ENCODE assay signal across 8 mouse cellular contexts in the genomic region with DNA sequence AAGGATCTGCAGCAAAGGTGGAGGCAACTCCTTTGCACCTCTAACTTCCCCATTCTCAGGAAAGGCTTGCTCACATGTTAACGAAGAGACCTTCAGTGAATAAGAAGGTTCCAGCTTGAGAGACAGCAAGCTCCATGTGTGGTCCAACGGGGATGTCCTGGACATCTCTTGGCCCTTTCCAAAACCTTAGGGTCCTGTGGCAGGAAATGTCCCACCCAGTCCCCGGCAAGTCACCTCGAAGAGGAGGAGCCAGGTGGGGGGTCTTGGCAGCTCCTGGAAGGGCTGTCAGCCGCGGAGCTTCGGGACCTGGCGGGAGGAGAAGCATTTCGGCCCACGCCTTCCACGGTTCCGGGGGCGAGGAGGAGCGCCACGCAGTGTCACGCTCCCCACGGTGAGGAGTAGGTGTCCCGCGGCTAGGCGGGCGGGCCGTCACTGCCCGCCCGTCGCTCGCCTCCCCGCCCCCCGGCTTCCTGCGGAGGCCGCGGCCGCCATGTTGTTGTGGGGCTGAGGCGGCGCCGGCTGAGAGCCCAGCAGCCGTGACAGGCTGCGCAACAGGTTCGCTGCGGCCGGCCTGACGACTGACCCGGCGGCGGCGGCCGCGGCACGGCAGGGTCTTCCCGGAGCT. TPM values are rescaled to one million over a fixed set of nuclear protein-coding genes. Genes with fewer than 3 reads are reported as not detected.
DNase-seq lines count a peak whose midpoint lies in the region; ATAC-seq lines count a peak whose summit lies in the region.

A gene (plus strand): TSS at position 98 of the 625 bp plus-strand sequence.
A gene (minus strand): TSS at position 387 of the 625 bp plus-strand sequence.

- peak; percentile 86 for DNase-seq in CD4-positive, CD25-positive, alpha-beta regulatory T cell, adult 2 months (ENCODE audit: low read depth, low spot score)
- DNase-seq in brain, adult 2 months (ENCODE audit: low read depth, low spot score) = peak; percentile 81
- peak; percentile 81 for DNase-seq in naive thymus-derived CD4-positive, alpha-beta T cell, adult 2 months (ENCODE audit: low read depth)
- DNase-seq in splenic B cell, adult 2 months (ENCODE audit: low read depth, low spot score) = peak; percentile 82

- H3K9me3 ChIP-seq in heart, embryonic 12.5 days (replicated peaks) = no peaks in the 10 kb centered on the region
- no peaks in the 10 kb centered on the region for H3K9me3 ChIP-seq in kidney, embryonic 16.5 days (ENCODE audit: low read length)
- H3K9me3 ChIP-seq in liver, embryonic 12.5 days (replicated peaks) = no peaks in the 10 kb centered on the region

- peak within 1 kb of the TSS; percentile 93 for H3K4me3 ChIP-seq in heart, embryonic 12.5 days
- H3K4me3 ChIP-seq in kidney, embryonic 16.5 days (ENCODE audit: low read length) = peak within 1 kb of the TSS; percentile 87
- peak within 1 kb of the TSS; percentile 92 for H3K4me3 ChIP-seq in liver, embryonic 12.5 days

- peaks cover 12% of the 10 kb centered on the region for H3K4me1 ChIP-seq in heart, embryonic 12.5 days (replicated peaks)
- peaks cover 13% of the 10 kb centered on the region for H3K4me1 ChIP-seq in kidney, embryonic 16.5 days (ENCODE audit: insufficient read depth, low read length)
- H3K4me1 ChIP-seq in liver, embryonic 12.5 days = peaks cover 33% of the 10 kb centered on the region

- WGBS in heart, embryonic 12.5 days = 1% methylated on average over 49 of the region's 49 CpGs
- 0% methylated on average over 48 of the region's 49 CpGs for WGBS in kidney, embryonic 16.5 days
- under 1% methylated on average over 36 of the region's 49 CpGs for WGBS in liver, embryonic 12.5 days (ENCODE audit: insufficient replicate concordance)

- H3K27me3 ChIP-seq in heart, embryonic 12.5 days (replicated peaks) = no peaks in the 10 kb centered on the region
- H3K27me3 ChIP-seq in kidney, embryonic 16.5 days (ENCODE audit: insufficient read depth, low read length) = no peaks in the 10 kb centered on the region
- no peaks in the 10 kb centered on the region for H3K27me3 ChIP-seq in liver, embryonic 12.5 days (replicated peaks)
- H3K27me3 ChIP-seq in splenic B cell, adult 2 months (ENCODE audit: control insufficient read depth, insufficient read depth, low read length, poor library complexity, severe bottlenecking) = no peaks in the 10 kb centered on the region

- ATAC-seq in erythroblast, adult 5-6 weeks (replicated peaks; ENCODE audit: low FRiP score, poor library complexity, severe bottlenecking) = peak; percentile 93
- ATAC-seq in heart, embryonic 12.5 days (ENCODE audit: insufficient number of reproducible peaks, low FRiP score) = peak; percentile 91
- ATAC-seq in kidney, embryonic 16.5 days (ENCODE audit: low FRiP score, low TSS enrichment) = peak; percentile 88
- ATAC-seq in liver, embryonic 12.5 days = peak; percentile 90

- peak within 1 kb of the TSS; percentile 96 for H3K9ac ChIP-seq in heart, embryonic 12.5 days
- peak within 1 kb of the TSS; percentile 94 for H3K9ac ChIP-seq in kidney, embryonic 16.5 days (replicated peaks; ENCODE audit: low read length)
- H3K9ac ChIP-seq in liver, embryonic 12.5 days = peak within 1 kb of the TSS; percentile 92

- peak within 1 kb of the TSS; percentile 75 for H3K4me2 ChIP-seq in heart, embryonic 12.5 days
- peak within 1 kb of the TSS; percentile 82 for H3K4me2 ChIP-seq in kidney, embryonic 16.5 days (replicated peaks; ENCODE audit: low read depth, low read length)
- peak within 1 kb of the TSS; percentile 93 for H3K4me2 ChIP-seq in liver, embryonic 12.5 days

- H3K36me3 ChIP-seq in heart, embryonic 12.5 days = no peaks in the 10 kb centered on the region
- H3K36me3 ChIP-seq in kidney, embryonic 16.5 days (ENCODE audit: insufficient read depth, low read length) = no peaks in the 10 kb centered on the region
- H3K36me3 ChIP-seq in liver, embryonic 12.5 days = peaks cover 3% of the 10 kb centered on the region; the same call in 1 of the 2 replicates
- 0 out of 2 replicates have a peak, but pooled peaks cover 2% of the 10 kb centered on the region for H3K36me3 ChIP-seq in splenic B cell, adult 2 months (ENCODE audit: control insufficient read depth, insufficient read depth, low read length, poor library complexity, severe bottlenecking)

- H3K27ac ChIP-seq in heart, embryonic 12.5 days (ENCODE audit: poor library complexity, severe bottlenecking) = peak within 1 kb of the TSS; percentile 85
- H3K27ac ChIP-seq in kidney, embryonic 16.5 days (ENCODE audit: low read length) = peak within 1 kb of the TSS; percentile 79
- peak within 1 kb of the TSS; percentile 90 for H3K27ac ChIP-seq in liver, embryonic 12.5 days

RNA-seq across cellular contexts. Expression of the first gene that starts in this region (rescaled TPM):
- 27.1 and 53.5 TPM in 2 replicates for total RNA-seq in erythroblast, adult 5-6 weeks (2015; ENCODE audit: low replicate concordance)
- 53.4 and 60.5 TPM in 2 replicates for total RNA-seq in erythroblast, adult 5-6 weeks (2017; ENCODE audit: low replicate concordance)
- polyA plus RNA-seq in heart, embryonic 12.5 days (2016; fragmentation: Nextera tagmentation; extraction: Ambion mirVana) = 38.5 and 43.7 TPM in 2 replicates
- polyA plus RNA-seq in kidney, embryonic 16.5 days (2015; fragmentation: Nextera tagmentation; extraction: Ambion mirVana) = 33.3 and 37.2 TPM in 2 replicates
- polyA plus RNA-seq in liver, embryonic 12.5 days (2016; fragmentation: Nextera tagmentation; extraction: Ambion mirVana) = 34.3 and 35.4 TPM in 2 replicates

RNA-seq across cellular contexts. Expression of the second gene that starts in this region (rescaled TPM):
- not detected in 2 replicates for total RNA-seq in erythroblast, adult 5-6 weeks (2015; ENCODE audit: low replicate concordance)
- total RNA-seq in erythroblast, adult 5-6 weeks (2017; ENCODE audit: low replicate concordance) = not detected in 2 replicates
- not detected in 2 replicates for polyA plus RNA-seq in heart, embryonic 12.5 days (2016; fragmentation: Nextera tagmentation; extraction: Ambion mirVana)
- not detected in 2 replicates for polyA plus RNA-seq in kidney, embryonic 16.5 days (2015; fragmentation: Nextera tagmentation; extraction: Ambion mirVana)
- polyA plus RNA-seq in liver, embryonic 12.5 days (2016; fragmentation: Nextera tagmentation; extraction: Ambion mirVana) = not detected in 2 replicates

Comparison
In these comparisons a context has a peak if more than half of its experiments do, and no peak if none do; other contexts are left out.
1. Peak in every context shown above with its lines: DNase-seq, ATAC-seq, H3K4me3 ChIP-seq and H3K27ac ChIP-seq.